Mouse (Mus musculus) cerebellum, adult 11 months (tissue): Measurements from ENCODE around the gene Cd6.
A peak's percentile ranks its signal among the peaks of the same experiment; 100 is the strongest.

ENCODE experiments used
- DNase-seq: peaks from one replicate; pipeline ENCODE4 v3.0.0; 2022

The Cd6 gene

GRCm38 (mm10) chr19:10798576-10798975, 31.3 kb downstream of the Cd6 start:
- no peak for DNase-seq

GRCm38 (mm10) chr19:10794916-10795315, 34.9 kb downstream of the Cd6 start:
- no peak for DNase-seq

- DNase-seq: no peak
Measured at GRCm38 (mm10) chr19:10793044-10793443, 36.8 kb downstream of the Cd6 start.

GRCm38 (mm10) chr19:10790323-10790722, 39.5 kb downstream of the Cd6 start:
- no peak for DNase-seq

- DNase-seq: no peak
Measured at GRCm38 (mm10) chr19:10788242-10788641, 41.6 kb downstream of the Cd6 start.

GRCm38 (mm10) chr19:10787406-10787805, 42.5 kb downstream of the Cd6 start:
- no peak for DNase-seq

GRCm38 (mm10) chr19:10786753-10787152, 43.1 kb downstream of the Cd6 start:
- no peak for DNase-seq

GRCm38 (mm10) chr19:10784796-10785459, 44.9 kb downstream of the Cd6 start:
- peak; percentile 66 for DNase-seq

- no peak for DNase-seq
Measured at GRCm38 (mm10) chr19:10784061-10784460, 45.8 kb downstream of the Cd6 start.

- no peak for DNase-seq
Measured at GRCm38 (mm10) chr19:10783168-10783567, 46.7 kb downstream of the Cd6 start.

- DNase-seq: no peak
Measured at GRCm38 (mm10) chr19:10781641-10782040, 48.2 kb downstream of the Cd6 start.

GRCm38 (mm10) chr19:10776906-10777305, 53.0 kb downstream of the Cd6 start:
- no peak for DNase-seq

GRCm38 (mm10) chr19:10774141-10774540, 55.7 kb downstream of the Cd6 start:
- DNase-seq: no peak

GRCm38 (mm10) chr19:10773384-10773783, 56.5 kb downstream of the Cd6 start:
- no peak for DNase-seq

GRCm38 (mm10) chr19:10772866-10773265, 57.0 kb downstream of the Cd6 start:
- DNase-seq: no peak

GRCm38 (mm10) chr19:10771995-10772394, 57.9 kb downstream of the Cd6 start:
- no peak for DNase-seq

GRCm38 (mm10) chr19:10769429-10770195, 60.2 kb downstream of the Cd6 start:
- DNase-seq: no peak

GRCm38 (mm10) chr19:10768694-10769428, 61.0 kb downstream of the Cd6 start:
- no peak for DNase-seq

- peak; percentile 85 for DNase-seq
Measured at GRCm38 (mm10) chr19:10767631-10768030, 62.2 kb downstream of the Cd6 start.

GRCm38 (mm10) chr19:10763381-10764031, 66.4 kb downstream of the Cd6 start:
- no peak for DNase-seq

GRCm38 (mm10) chr19:10762468-10762867, 67.4 kb downstream of the Cd6 start:
- no peak for DNase-seq

- no peak for DNase-seq
Measured at GRCm38 (mm10) chr19:10761794-10762415, 68.0 kb downstream of the Cd6 start.
